12 mouse cellular contexts compared by ENCODE assay signal in the genomic region with DNA sequence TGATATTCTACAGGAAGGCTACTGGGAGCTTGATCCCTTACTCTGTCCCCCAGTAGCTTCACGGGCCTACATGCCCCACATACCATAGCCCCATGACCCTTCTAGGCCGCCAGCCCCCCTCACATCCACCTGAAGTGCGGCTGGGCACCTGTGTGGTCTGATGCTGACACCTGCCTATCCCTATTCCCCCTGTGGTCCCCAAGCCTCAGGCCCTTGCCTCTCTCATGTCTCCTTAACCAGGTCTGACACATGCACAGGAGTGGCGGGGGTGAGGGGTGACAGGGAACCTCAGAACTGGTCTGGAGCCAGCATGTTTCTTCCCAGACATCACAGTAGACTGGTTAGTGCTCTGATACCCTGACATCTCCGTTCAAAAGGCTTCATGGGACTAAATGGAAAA. TPM values are rescaled to one million over a fixed set of nuclear protein-coding genes. Genes with fewer than 3 reads are reported as not detected.
DNase-seq lines count a peak whose midpoint lies in the region; ATAC-seq lines count a peak whose summit lies in the region.
"Had no signal": no experiment of that assay in that cellular context is flagged by ENCODE, and none has a peak within 500 bp of the region (broad histone marks: within the 10 kb centered on the region; RNA-seq: fewer than 3 reads in every experiment).

No protein-coding gene starts in this region.

- no peak overlapping the region for H3K4me2 ChIP-seq in embryonic facial prominence, embryonic 15.5 days (replicated peaks)
- H3K4me2 ChIP-seq in limb, embryonic 15.5 days: no peak overlapping the region
- H3K4me2 ChIP-seq: heart, embryonic 12.5 days had no signal

- no peak overlapping the region for H3K4me3 ChIP-seq in heart, embryonic 10.5 days
- no peak overlapping the region for H3K4me3 ChIP-seq in embryonic facial prominence, embryonic 15.5 days (replicated peaks)
- H3K4me3 ChIP-seq in limb, embryonic 15.5 days: no peak overlapping the region
- H3K4me3 ChIP-seq: heart, embryonic 12.5 days; left cerebral cortex, adult 2 months had no signal

- DNase-seq in heart, embryonic 10.5 days (ENCODE audit: low spot score): no peak
- no peak for DNase-seq in heart, postnatal 10 days
- peak; percentile 32 for DNase-seq in retina, postnatal 1 day
- DNase-seq in retina, embryonic 14.5 days (ENCODE audit: low spot score): no peak
- no peak for DNase-seq in cerebellum, adult 11-12 months
- DNase-seq in thymus, postnatal 0 days (ENCODE audit: low spot score): no peak
- DNase-seq: embryo, embryonic 11 days; thymus, postnatal 36 days had no signal

- ATAC-seq in embryonic facial prominence, embryonic 15.5 days (ENCODE audit: insufficient number of reproducible peaks, low FRiP score, low TSS enrichment, low read depth): no peak
- ATAC-seq in limb, embryonic 15.5 days (ENCODE audit: insufficient number of reproducible peaks, low FRiP score, low TSS enrichment, low read depth): no peak

- peak overlapping the region; percentile 32 for H3K27ac ChIP-seq in heart, embryonic 10.5 days
- H3K27ac ChIP-seq in embryonic facial prominence, embryonic 15.5 days (replicated peaks): peak overlapping the region; percentile 72
- H3K27ac ChIP-seq in limb, embryonic 15.5 days: peak overlapping the region; percentile 64
- H3K27ac ChIP-seq: left cerebral cortex, adult 2 months had no signal

- H3K9me3 ChIP-seq in heart, embryonic 10.5 days: no peaks in the 10 kb centered on the region
- no peaks in the 10 kb centered on the region for H3K9me3 ChIP-seq in embryonic facial prominence, embryonic 15.5 days (replicated peaks)
- H3K9me3 ChIP-seq in limb, embryonic 15.5 days: no peaks in the 10 kb centered on the region
- H3K9me3 ChIP-seq: heart, embryonic 12.5 days had no signal

- H3K27me3 ChIP-seq in heart, embryonic 10.5 days (ENCODE audit: insufficient read depth, poor library complexity, severe bottlenecking): peaks cover 38% of the 10 kb centered on the region
- H3K27me3 ChIP-seq in embryonic facial prominence, embryonic 15.5 days: no peaks in the 10 kb centered on the region
- no peaks in the 10 kb centered on the region for H3K27me3 ChIP-seq in limb, embryonic 15.5 days

- whole genome bisulfite sequencing in heart, embryonic 10.5 days: 75% methylated on average over 5 of the region's 5 CpGs
- 59% methylated on average over 5 of the region's 5 CpGs for WGBS in embryonic facial prominence, embryonic 15.5 days
- WGBS in limb, embryonic 15.5 days: 72% methylated on average over 5 of the region's 5 CpGs

- no peak overlapping the region for H3K9ac ChIP-seq in embryonic facial prominence, embryonic 15.5 days
- H3K9ac ChIP-seq in limb, embryonic 15.5 days: no peak overlapping the region
- H3K9ac ChIP-seq: heart, embryonic 12.5 days had no signal

- peaks cover 42% of the 10 kb centered on the region for H3K4me1 ChIP-seq in heart, embryonic 10.5 days
- peaks cover 35% of the 10 kb centered on the region for H3K4me1 ChIP-seq in embryonic facial prominence, embryonic 15.5 days
- H3K4me1 ChIP-seq in limb, embryonic 15.5 days: peaks cover 46% of the 10 kb centered on the region

- intact Hi-C loops in heart, postnatal 10 days (cut with DNase I): no loop called here

- H3K36me3 ChIP-seq in heart, embryonic 10.5 days: no peaks in the 10 kb centered on the region
- no peaks in the 10 kb centered on the region; the same call in 1 of the 2 replicates for H3K36me3 ChIP-seq in embryonic facial prominence, embryonic 15.5 days
- peaks cover 8% of the 10 kb centered on the region; the same call in 1 of the 2 replicates for H3K36me3 ChIP-seq in limb, embryonic 15.5 days

RNA-seq across cellular contexts. Expression of gene Acox3, which starts 25.7 kb away (rescaled TPM):
- polyA plus RNA-seq in heart, embryonic 10.5 days (2016; fragmentation: Nextera tagmentation; extraction: Ambion mirVana): 9.9 and 10.3 TPM in 2 replicates
- 10 to 100 TPM; 27.6 to 29.8 TPM for total RNA-seq in heart, postnatal 10 days (2021)
- 13.7 and 14.1 TPM in 2 replicates for polyA plus RNA-seq in embryonic facial prominence, embryonic 15.5 days (2015; fragmentation: Nextera tagmentation; extraction: Ambion mirVana)
- 11.6 and 12.4 TPM in 2 replicates for polyA plus RNA-seq in limb, embryonic 15.5 days (2015; fragmentation: Nextera tagmentation; extraction: Ambion mirVana)
- 15.2 TPM in 2 replicates for polyA plus RNA-seq in thymus, postnatal 0 days (2015; fragmentation: Nextera tagmentation; extraction: Ambion mirVana)

RNA-seq across cellular contexts. Expression of gene Trmt44, which starts 33.7 kb away (rescaled TPM):
- 5.6 and 9.4 TPM in 2 replicates for polyA plus RNA-seq in heart, embryonic 10.5 days (2016; fragmentation: Nextera tagmentation; extraction: Ambion mirVana)
- 1 to 10 TPM; 3.4 TPM for total RNA-seq in heart, postnatal 10 days (2021)
- polyA plus RNA-seq in embryonic facial prominence, embryonic 15.5 days (2015; fragmentation: Nextera tagmentation; extraction: Ambion mirVana): 8.4 and 9.0 TPM in 2 replicates
- polyA plus RNA-seq in limb, embryonic 15.5 days (2015; fragmentation: Nextera tagmentation; extraction: Ambion mirVana): 9.0 and 9.1 TPM in 2 replicates
- 6.0 TPM in 2 replicates for polyA plus RNA-seq in thymus, postnatal 0 days (2015; fragmentation: Nextera tagmentation; extraction: Ambion mirVana)
